Mouse (Mus musculus) heart, embryonic 12.5 days (tissue): ENCODE results near the gene Chrna1. TPM values are rescaled to one million over a fixed set of nuclear protein-coding genes. Genes with fewer than 3 reads are reported as not detected.

Experiments used
- ATAC-seq: fragments of 200-750 bp; cut with Nextera tagmentation; 2 replicates; pipeline ENCODE4 v1.8.0; 2017; ENCODE audit warnings: moderate TSS enrichment, moderate library complexity; ENCODE audit not compliant: insufficient number of reproducible peaks, low FRiP score
- H3K27ac ChIP-seq: fragments of 300-500 bp; sonication (generic); 2 replicates; pipeline ENCODE4 v1.5.1; 2016; ENCODE audit warnings: mild to moderate bottlenecking, moderate library complexity; ENCODE audit not compliant: poor library complexity, severe bottlenecking
- H3K27me3 ChIP-seq: fragments of 300-500 bp; sonication (generic); replicated peaks from 2 replicates; pipeline ENCODE4 v1.6.1; 2016; ENCODE audit warnings: mild to moderate bottlenecking, moderate library complexity
- H3K36me3 ChIP-seq: fragments of 300-500 bp; sonication (generic); 2 replicates; pipeline ENCODE4 v1.6.1; 2016; ENCODE audit warnings: mild to moderate bottlenecking, moderate library complexity
- H3K4me1 ChIP-seq: fragments of 300-500 bp; sonication (generic); replicated peaks from 2 replicates; pipeline ENCODE4 v1.6.1; 2016; ENCODE audit warnings: mild to moderate bottlenecking
- H3K4me2 ChIP-seq: fragments of 300-500 bp; sonication (generic); 2 replicates; pipeline ENCODE4 v1.6.1; 2016; ENCODE audit warnings: mild to moderate bottlenecking, moderate library complexity
- H3K4me3 ChIP-seq: fragments of 300-500 bp; sonication (generic); 2 replicates; pipeline ENCODE4 v1.5.1; 2016; ENCODE audit warnings: mild to moderate bottlenecking
- H3K9ac ChIP-seq: fragments of 300-500 bp; sonication (generic); 2 replicates; pipeline ENCODE4 v1.6.1; 2016; ENCODE audit warnings: mild to moderate bottlenecking, moderate library complexity
- H3K9me3 ChIP-seq: fragments of 300-500 bp; sonication (generic); replicated peaks from 2 replicates; pipeline ENCODE4 v1.6.1; 2016; ENCODE audit warnings: mild to moderate bottlenecking, moderate library complexity
- WGBS: fragments of 180-500 bp; shearing (Covaris S2); methylation state at CpG from one replicate; pipeline ENCODE4 v1.1.7; 2016; 5-methylcytosine and 5-hydroxymethylcytosine counted together
- polyA plus RNA-seq: library from polyadenylated mRNA; unstranded; fragments of >200 nt; fragmentation: Nextera tagmentation; extraction: Ambion mirVana; gene quantifications from 2 replicates; pipeline ENCODE4 v1.2.1, GENCODE M21; 2016

Gene Chrna1
- polyA plus RNA-seq, 1 experiment from 2014 or later = 0.14 TPM

DNA sequence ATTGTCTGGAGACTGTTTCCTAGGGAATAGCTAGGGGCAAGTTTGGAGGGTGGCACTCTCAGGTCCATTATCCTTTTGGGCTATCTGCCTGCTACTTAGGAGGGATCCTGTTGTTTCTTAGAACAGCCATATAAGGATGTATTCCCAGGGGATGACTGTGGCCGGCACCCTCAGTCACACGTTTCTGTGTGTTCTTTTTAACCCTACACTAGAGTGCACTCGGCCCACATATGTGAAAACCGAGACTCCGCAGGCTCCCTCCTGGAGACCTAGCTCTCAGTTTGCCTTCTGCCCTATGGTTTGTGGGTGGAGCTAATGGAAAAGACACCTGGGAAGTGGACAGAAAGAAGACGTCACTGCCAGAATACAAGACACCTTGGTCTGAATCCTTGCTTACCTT, 11.1 kb upstream of the Chrna1 start:
- Histone ChIP-seq H3K27me3 (no peaks in the 10 kb centered on the region), H3K9me3 (no peaks in the 10 kb centered on the region), H3K9ac (no peak overlapping the region), H3K27ac (no peak overlapping the region), H3K36me3 (no peaks in the 10 kb centered on the region), H3K4me2 (no peak overlapping the region; the same call in 1 of the 2 replicates), H3K4me3 (no peak overlapping the region), H3K4me1 (peaks cover 68% of the 10 kb centered on the region)
- 48% methylated on average over 6 of the region's 6 CpGs for WGBS
- ATAC-seq = no peak

DNA sequence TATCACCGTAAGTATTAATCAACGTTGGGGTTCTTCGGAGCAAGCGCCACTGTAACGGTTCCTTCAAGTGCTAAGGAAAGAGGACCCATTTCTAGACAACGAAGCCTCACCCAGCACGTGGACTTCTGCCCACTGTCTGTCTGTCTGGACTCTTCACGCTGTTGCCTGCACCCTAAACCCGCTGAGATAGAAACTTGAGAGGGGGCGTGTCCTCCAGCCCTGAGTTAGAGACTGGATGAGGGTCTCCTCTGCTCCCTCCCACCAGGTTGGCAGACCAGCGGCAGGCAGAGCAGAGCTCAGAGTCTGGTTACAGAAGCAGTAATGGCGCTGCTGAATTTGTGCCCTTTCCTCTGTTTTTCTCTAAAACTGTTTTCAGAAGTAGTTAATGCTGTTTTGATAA, 10.0 kb upstream of the Chrna1 start:
- peak; percentile 36; the same call in 1 of the 2 replicates for ATAC-seq
- peak overlapping the region; percentile 66 for H3K4me2 ChIP-seq
- no peaks in the 10 kb centered on the region for H3K27me3 ChIP-seq
- H3K9me3 ChIP-seq = no peaks in the 10 kb centered on the region
- no peak overlapping the region for H3K27ac ChIP-seq
- H3K9ac ChIP-seq = 0 out of 2 replicates have a peak overlapping the region, but pooled peaks have one; percentile 32
- peak overlapping the region; percentile 34 for H3K4me3 ChIP-seq
- 8% methylated on average over 12 of the region's 12 CpGs for WGBS
- H3K4me1 ChIP-seq = peaks cover 72% of the 10 kb centered on the region
- no peaks in the 10 kb centered on the region for H3K36me3 ChIP-seq

DNA sequence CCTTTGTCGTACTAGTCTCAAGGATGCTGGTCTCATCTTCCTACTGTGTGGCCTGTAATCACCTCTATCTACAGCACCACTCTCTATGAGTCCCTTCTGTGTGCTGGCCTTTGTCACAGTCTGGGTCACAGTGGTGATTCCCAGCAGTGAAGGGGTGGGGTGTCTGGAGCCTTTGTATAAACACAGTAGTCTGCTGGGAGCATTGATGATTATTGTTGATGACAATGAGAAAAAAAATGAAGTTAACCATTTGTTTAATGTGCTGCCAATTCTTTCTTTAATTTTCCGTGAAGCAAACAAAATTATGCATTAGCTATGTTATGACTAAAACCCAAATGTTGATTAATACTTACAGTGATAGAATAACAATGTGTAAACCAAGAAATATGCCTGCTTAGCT, 8.8 kb upstream of the Chrna1 start:
- Histone ChIP-seq H3K9ac (no peak overlapping the region), H3K27me3 (no peaks in the 10 kb centered on the region), H3K36me3 (no peaks in the 10 kb centered on the region), H3K27ac (no peak overlapping the region), H3K4me2 (no peak overlapping the region), H3K4me3 (no peak overlapping the region), H3K9me3 (no peaks in the 10 kb centered on the region), H3K4me1 (peaks cover 65% of the 10 kb centered on the region)
- no peak for ATAC-seq
- 48% methylated on average over 2 of the region's 2 CpGs for WGBS

DNA sequence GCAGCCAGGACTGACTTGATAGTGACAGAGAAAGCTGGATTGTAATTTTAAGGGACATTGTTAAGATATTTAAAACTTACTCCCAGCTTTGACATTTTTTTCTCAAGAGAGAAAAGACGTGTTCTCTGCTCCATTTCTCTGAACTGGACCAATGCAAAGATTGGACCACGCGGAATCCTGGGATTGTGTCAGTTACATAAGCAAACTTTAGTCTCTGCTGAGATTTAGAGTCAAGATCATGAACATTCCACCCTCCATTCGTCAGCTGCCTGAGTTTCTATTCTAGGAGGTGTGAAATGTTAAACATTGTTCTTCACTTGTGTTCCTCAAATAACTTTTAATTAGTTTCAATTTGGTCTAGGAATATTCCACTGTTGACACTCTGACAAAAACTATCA, 7.0 kb upstream of the Chrna1 start:
- no peaks in the 10 kb centered on the region for H3K9me3 ChIP-seq

DNA sequence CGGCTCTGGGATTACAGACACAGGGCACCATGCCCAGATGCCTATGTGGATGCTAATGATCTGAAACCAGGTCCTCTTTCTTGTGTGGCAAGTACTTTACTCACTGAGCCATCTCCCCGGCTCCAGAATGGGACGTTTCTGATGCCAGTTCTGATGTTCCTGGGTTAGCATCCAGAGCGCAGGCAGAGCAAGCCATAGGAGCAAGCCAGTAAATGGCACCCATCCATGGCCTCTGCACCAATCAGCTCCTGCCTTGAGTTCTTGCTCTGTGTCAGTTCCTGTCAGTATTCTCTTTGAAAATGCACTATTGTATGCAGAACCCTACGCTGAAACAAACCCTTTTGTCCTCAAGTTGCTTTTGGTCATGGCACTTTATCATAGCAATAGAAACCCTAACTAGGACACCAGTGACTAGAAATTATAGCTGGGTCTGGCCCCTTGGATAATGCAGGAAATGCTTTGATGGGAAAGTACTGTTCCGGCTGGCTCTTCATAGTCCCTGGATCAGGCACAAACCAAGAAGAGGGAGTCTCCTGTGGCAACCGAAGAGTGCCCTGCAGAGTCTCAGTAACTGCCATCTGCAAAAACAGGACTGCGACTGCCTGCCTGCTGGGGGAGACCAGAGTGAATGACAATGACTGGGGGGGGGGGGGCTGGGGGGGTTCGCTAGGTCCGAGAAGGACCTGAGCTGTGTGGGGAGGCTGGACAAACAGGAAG, 6.4 kb upstream of the Chrna1 start:
- Histone ChIP-seq H3K4me1 (peaks cover 44% of the 10 kb centered on the region), H3K27me3 (no peaks in the 10 kb centered on the region), H3K9me3 (no peaks in the 10 kb centered on the region), H3K4me2 (peak overlapping the region; percentile 48), H3K36me3 (no peaks in the 10 kb centered on the region), H3K9ac (no peak overlapping the region), H3K27ac (peak overlapping the region; percentile 84), H3K4me3 (no peak overlapping the region)
- 45% methylated on average over 10 of the region's 10 CpGs for WGBS
- no peak for ATAC-seq

More for the DNA sequence above, 7.0 kb upstream of the Chrna1 start:
- Histone ChIP-seq H3K36me3 (no peaks in the 10 kb centered on the region), H3K4me2 (peak overlapping the region; percentile 48), H3K27me3 (no peaks in the 10 kb centered on the region), H3K27ac (peak overlapping the region; percentile 84), H3K4me3 (no peak overlapping the region), H3K4me1 (peaks cover 49% of the 10 kb centered on the region), H3K9ac (no peak overlapping the region)
- WGBS = 27% methylated on average over 4 of the region's 4 CpGs
- ATAC-seq = no peak

DNA sequence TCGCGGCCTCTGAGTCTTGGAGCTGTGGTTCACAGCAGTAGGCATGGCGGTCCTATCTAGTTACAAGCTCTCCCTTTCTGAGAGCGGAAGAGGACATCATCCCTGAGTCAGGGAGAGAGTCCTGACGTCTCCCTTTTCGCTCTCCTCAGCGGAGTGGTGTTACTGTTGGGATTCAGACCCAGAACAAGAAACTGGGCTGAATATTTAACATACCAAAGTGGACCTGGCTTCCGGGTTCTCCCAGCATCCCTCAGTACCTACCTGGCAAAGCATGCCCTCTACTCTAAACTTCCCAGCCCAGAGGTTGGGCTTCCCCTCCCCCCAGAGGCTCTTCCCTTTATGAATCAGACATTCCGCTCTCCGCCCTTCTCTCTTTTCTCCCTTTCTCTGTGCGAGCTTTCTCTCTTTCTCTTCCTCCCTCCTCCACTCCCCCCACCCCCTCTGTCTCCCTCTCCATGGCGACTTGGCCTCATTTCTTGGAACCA, 5.3 kb upstream of the Chrna1 start:
- WGBS = 16% methylated on average over 12 of the region's 12 CpGs
- Histone ChIP-seq H3K9ac (peak overlapping the region; percentile 44), H3K9me3 (no peaks in the 10 kb centered on the region), H3K4me2 (peak overlapping the region; percentile 71), H3K4me3 (peak overlapping the region; percentile 45), H3K27ac (no peak overlapping the region), H3K4me1 (peaks cover 37% of the 10 kb centered on the region), H3K27me3 (no peaks in the 10 kb centered on the region), H3K36me3 (no peaks in the 10 kb centered on the region)
- peak; percentile 19; the same call in 1 of the 2 replicates for ATAC-seq

DNA sequence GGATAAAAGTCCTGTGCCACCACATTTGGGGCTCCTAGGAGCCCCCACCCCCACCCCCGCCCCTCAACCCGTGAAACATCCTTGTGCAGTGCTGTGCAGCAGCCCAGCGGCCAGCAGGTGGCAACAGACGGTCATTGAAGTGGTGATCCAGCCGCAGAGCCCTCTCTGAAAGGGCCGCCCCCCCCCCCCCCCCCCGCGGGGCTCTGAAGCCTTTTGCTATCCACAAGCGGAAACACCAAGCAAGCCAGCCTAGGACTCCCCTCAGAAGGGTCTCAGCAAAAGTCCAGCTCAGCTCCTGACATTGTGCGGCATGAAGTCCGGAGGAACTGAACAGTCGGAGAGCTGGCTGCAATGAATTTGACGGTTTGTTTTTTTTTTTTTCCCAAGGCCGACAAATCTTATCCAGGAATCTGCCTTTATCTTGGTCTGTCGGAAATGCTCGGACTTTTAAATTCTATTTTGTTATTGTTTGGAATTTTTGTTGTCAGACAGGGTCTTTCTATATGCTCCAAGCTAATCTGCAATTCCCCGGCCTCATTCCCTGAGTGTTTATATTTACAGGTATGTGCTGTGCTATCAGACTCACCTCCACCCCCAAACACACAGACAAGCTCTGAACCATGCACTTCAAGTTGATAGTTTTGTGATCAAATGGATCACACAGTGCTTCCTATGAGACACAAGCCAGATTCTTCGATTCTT, 4.7 kb upstream of the Chrna1 start:
- Histone ChIP-seq H3K4me3 (peak overlapping the region; percentile 45), H3K4me1 (peaks cover 34% of the 10 kb centered on the region), H3K36me3 (no peaks in the 10 kb centered on the region), H3K4me2 (peak overlapping the region; percentile 71), H3K9me3 (no peaks in the 10 kb centered on the region), H3K9ac (peak overlapping the region; percentile 44), H3K27ac (no peak overlapping the region), H3K27me3 (no peaks in the 10 kb centered on the region)
- 2% methylated on average over 18 of the region's 18 CpGs for WGBS
- peak; percentile 69 for ATAC-seq

DNA sequence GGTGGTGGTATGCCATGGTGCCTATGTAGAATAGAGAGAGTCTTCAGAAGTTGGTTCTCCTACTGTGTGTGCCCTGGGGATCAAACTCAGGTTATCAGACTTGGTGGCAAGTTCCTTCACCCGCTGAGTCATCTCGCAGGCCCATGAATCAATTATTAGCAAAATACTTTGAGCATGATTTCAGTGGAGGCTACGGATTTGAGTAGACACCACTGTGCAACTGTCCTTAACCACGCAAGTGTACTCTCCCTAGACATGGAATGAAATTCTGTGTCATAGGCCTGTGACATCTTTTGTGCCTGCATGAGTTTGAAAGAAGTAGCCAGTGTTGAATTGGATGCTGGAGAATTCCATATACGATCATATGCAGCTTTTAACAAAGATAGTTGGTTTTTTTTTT, 582 bp upstream of the Chrna1 start:
- Histone ChIP-seq H3K4me3 (no peak overlapping the region), H3K27ac (no peak overlapping the region), H3K4me1 (peaks cover 7% of the 10 kb centered on the region), H3K4me2 (no peak overlapping the region), H3K36me3 (no peaks in the 10 kb centered on the region), H3K9me3 (no peaks in the 10 kb centered on the region), H3K27me3 (no peaks in the 10 kb centered on the region), H3K9ac (no peak overlapping the region)
- 85% methylated on average over 5 of the region's 5 CpGs for WGBS
- no peak for ATAC-seq

DNA sequence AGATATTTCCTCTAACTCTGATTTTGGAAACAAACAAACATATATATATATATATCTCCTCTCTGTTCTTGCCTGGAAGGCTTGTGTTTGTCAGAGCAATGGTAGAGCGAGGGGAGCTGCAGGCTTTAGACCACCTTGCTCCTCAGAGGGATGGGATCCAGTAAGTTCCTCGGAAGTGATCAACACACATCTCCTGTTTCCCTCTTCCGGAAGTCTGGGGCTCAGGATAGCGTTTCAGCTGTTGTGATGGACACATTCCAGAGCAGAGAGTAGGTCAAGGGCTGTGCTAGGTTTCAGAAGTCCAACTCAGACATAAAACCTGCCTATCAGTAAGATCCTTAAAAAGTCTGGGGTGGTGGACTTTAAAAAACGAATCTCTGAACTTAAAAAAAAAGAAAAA, 970 bp downstream of the Chrna1 start:
- Histone ChIP-seq H3K27ac (no peak overlapping the region), H3K9ac (no peak overlapping the region), H3K4me2 (no peak overlapping the region), H3K36me3 (no peaks in the 10 kb centered on the region), H3K4me3 (no peak overlapping the region), H3K4me1 (no peaks in the 10 kb centered on the region), H3K27me3 (no peaks in the 10 kb centered on the region), H3K9me3 (no peaks in the 10 kb centered on the region)
- WGBS = 27% methylated on average over 5 of the region's 5 CpGs
- ATAC-seq = no peak

DNA sequence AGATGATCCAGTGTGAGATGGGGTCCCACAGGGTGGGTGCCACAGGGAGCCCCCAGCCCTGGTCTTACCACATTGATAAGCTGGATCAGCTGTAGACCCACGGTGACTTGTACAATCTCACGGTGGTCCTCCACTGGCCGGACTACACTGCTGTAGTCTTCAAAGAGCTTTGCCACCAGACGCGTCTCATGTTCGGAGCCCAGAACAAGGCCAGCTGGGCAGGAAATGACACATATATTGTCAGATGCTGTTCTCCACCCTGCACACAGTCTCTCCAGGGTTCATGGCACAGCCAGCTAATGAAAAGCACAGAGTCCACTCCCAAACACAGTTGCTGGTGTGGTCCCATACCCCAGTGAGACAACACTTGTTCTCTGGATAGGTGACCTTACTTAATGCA, 5.7 kb downstream of the Chrna1 start:
- 70% methylated on average over 6 of the region's 6 CpGs for WGBS
- no peaks in the 10 kb centered on the region for H3K9me3 ChIP-seq
- no peak overlapping the region for H3K4me2 ChIP-seq
- no peaks in the 10 kb centered on the region for H3K4me1 ChIP-seq
- no peak for ATAC-seq
- peaks cover 4% of the 10 kb centered on the region; the same call in 1 of the 2 replicates for H3K27me3 ChIP-seq
- H3K4me3 ChIP-seq = no peak overlapping the region
- no peaks in the 10 kb centered on the region for H3K36me3 ChIP-seq
- no peak overlapping the region for H3K27ac ChIP-seq
- H3K9ac ChIP-seq = no peak overlapping the region

DNA sequence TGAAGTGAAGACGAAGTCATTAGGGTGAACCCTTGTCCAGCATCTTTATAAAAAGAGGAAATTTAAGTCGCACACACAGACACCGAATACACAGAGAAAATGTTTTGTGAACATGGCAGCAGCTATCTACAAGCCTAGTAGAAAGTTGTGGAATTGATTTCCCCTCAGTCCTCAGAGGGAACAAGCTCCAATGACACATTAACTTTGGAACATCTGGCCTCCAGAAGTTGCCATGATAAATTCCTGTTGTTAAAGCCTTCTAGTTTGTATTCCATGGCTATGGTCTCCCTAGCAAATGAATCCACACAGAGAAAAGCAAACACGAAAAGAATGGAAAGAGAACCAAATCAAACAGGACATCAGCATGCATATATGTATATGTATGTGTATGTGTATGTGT, 6.6 kb downstream of the Chrna1 start:
- Histone ChIP-seq H3K4me1 (no peaks in the 10 kb centered on the region), H3K27me3 (peaks cover 7% of the 10 kb centered on the region; the same call in 1 of the 2 replicates), H3K4me3 (no peak overlapping the region), H3K9me3 (no peaks in the 10 kb centered on the region), H3K27ac (no peak overlapping the region), H3K9ac (no peak overlapping the region), H3K4me2 (no peak overlapping the region), H3K36me3 (no peaks in the 10 kb centered on the region)
- no peak for ATAC-seq
- 73% methylated on average over 4 of the region's 4 CpGs for WGBS
